Mouse (Mus musculus) regulatory T cell (primary cell): ENCODE results near the gene Uba7.
"Not testable (repeated sequence)": the region's sequence is repeated elsewhere in the genome, so short reads cannot be mapped to it uniquely, and the experiment has no call there.

Experiments
- in situ Hi-C: fragments of 300-600 bp; cut with MboI, MseI; formaldehyde crosslinking; loops from one replicate; pipeline ENCODE4 v1.15.1; 2025; ENCODE audit warnings: high pct_unique_total_duplicates

The Uba7 gene

GRCm38 (mm10) chr9:107992197-107992596, 16.9 kb downstream of the Uba7 start, which contains the start of gene Cdhr4:
Gene Cdhr4 (plus strand): TSS chr9:107992497.
- in situ Hi-C loops, result no loop called here

- in situ Hi-C loops, result no loop called here
Measured at GRCm38 (mm10) chr9:107993013-107993412, 17.7 kb downstream of the Uba7 start.

GRCm38 (mm10) chr9:107994464-107994863, 19.2 kb downstream of the Uba7 start:
- in situ Hi-C loops, result no loop called here

GRCm38 (mm10) chr9:107995513-107995912, 20.2 kb downstream of the Uba7 start:
- in situ Hi-C loops, result no loop called here

DNA sequence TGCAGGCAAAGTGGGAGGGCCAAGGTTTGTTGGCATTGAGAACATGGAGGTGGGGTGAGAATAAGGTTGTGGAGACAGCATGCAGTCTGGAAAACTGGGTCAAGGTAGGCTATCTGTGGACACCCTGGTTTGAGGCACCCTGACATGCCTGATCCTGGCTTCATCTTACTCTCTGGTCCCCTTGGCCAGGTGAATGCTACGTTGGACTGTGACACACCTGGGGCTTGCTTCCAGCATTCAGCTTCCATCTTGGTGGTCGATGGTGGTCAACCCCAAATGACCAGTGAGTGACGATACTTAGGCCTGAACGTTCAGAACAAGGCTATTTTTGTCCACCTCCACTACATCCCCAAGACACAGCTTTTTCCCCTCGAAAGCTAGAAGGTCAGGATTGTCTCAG, 20.7 kb downstream of the Uba7 start, which contains the start of gene Gm20662:
Gene Gm20662 (plus strand): TSS at position 301 of the 400 bp plus-strand sequence.
- in situ Hi-C loops, result no loop called here

DNA sequence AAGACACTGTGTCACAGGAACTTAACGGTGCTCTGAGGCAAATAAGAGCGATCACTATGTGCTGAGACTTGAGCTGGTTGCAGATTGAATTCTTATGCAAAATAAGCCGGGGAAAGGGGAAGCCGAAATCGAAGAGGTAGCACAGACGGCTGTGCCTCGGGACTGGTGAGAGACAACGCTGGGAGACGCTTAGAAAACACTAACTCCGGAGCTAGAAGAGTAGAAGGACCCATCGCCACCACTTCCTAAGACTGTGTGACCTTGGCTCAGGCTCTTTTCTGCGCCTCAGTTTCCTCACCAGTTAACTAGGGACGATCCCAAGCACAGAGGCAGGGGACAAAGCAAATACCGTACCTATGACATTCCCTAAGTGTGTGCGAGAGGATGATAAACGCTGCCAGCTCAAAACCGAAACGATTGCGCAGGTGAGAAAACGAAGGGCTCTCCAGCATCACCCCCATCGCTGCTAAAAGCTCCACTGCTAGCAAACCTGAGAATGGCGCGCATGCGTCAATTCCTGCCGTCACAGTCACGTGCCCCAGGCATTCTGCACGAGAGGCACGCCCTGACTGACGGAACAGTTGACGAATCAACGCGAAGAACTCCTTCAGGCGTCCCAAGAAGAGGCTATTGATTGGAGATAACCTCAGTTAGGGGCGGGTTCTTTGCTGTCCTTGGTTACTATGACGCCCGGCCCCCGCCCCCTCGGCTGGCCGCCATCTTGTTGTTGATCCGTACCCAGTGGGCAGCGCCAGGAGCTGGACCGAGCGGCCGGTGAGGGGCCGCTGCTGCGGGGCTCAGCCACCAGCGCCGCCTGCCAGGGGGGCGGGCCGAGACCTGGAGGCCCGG, 26.8 kb downstream of the Uba7 start, which contains the start of gene Ip6k1:
Gene Ip6k1 (plus strand): TSS at position 580 of the 849 bp plus-strand sequence.
- in situ Hi-C loops, result no loop called here

DNA sequence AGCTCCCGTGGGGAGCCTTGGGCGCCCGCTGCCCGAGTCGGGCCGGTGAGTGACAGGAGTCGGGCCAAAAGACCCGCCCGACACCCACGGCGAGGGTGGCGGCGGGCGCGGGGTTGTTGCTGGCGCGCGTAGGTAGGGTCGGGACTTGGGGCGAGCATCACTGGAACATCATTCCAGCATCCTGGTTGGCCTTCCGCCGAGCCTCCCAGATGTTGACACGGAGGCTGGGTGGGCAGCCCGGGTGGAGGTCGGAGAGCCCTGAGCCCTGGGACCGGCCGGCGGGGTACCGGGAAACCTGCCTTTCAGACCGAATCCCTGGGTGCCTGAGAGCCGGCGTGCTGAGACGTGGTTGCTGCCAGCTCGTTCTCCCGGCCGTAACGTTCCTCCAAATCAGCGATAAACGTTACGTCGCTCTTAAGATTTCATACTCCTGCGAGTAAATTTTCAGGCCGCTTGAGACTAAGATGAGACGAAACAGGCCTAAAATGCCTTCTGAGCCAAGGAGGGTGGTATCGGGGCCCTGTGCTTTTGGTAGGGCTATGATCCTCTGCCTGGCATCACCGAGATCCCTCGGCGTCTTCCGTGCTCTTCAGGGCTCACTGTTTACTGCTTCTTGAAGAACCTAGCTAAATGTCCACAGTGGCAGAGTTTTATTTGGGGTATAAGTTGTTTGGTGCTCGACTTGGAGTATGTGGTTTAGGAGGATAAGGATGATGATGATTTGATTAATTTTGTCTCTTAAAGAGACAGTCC, 27.6 kb downstream of the Uba7 start:
- in situ Hi-C loops, result no loop called here

- in situ Hi-C loops, result no loop called here
Measured at GRCm38 (mm10) chr9:108003531-108003890, 28.2 kb downstream of the Uba7 start.

- in situ Hi-C loops, result no loop called here
Measured at GRCm38 (mm10) chr9:108008041-108008440, 32.7 kb downstream of the Uba7 start.

DNA sequence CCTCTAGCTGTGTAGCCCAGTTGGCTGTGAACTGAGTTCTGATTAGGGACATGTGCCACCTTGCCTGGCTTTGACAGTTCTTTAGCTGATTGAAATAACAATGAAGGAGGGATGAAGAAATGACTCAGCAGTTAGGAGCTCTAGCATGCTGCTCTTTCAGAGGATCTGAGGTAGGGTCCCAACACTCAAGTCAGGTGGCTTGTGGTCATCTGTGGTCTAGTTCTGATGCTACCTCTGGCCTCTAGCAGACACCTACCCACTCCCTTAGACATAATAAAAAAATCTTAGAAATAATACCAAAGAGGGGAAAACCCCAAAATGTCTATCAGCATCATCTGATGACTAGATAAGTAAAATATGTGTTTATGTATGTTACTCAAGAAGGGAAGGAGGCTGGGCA, 35.1 kb downstream of the Uba7 start:
- in situ Hi-C loops, result no loop called here

- in situ Hi-C loops, result not testable (repeated sequence)
Measured at GRCm38 (mm10) chr9:108013577-108013976, 38.3 kb downstream of the Uba7 start.

- in situ Hi-C loops, result loop anchor here (5.0 kb wide), 1 partner anchor 50 kb away; no protein-coding TSS in a partner anchor
Measured at GRCm38 (mm10) chr9:108017127-108017526, 41.8 kb downstream of the Uba7 start.

- in situ Hi-C loops, result no loop called here
Measured at GRCm38 (mm10) chr9:108020741-108021140, 45.4 kb downstream of the Uba7 start.

- in situ Hi-C loops, result no loop called here
Measured at GRCm38 (mm10) chr9:108023216-108023615, 47.9 kb downstream of the Uba7 start.

DNA sequence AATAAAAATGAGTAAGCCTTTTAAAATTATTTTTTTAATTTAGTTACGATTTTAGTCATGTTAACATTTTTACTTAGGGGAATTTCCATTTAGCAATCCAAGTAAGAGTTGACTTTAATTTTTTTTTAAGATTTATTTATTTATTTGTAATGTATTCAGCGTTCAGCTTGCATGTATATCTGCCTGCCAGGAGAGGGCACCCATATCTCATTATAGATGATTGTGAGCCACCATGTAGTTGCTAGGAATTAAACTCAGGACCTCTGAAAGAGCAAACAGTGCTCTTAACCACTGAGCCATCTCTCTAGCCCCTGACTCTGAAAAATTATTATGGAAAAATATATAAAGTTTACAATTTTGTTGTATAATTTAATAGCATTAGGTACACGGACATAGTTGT, 51.3 kb downstream of the Uba7 start:
- in situ Hi-C loops, result no loop called here

- in situ Hi-C loops, result no loop called here
Measured at GRCm38 (mm10) chr9:108027867-108028266, 52.6 kb downstream of the Uba7 start.

- in situ Hi-C loops, result no loop called here
Measured at GRCm38 (mm10) chr9:108032126-108032525, 56.8 kb downstream of the Uba7 start.
